Mouse (Mus musculus) embryonic fibroblast, embryonic 13.5 days (primary cell): ENCODE data around the gene Tdrkh.

Experiments
- CTCF ChIP-seq: IDR thresholded peaks from 2 replicates; pipeline ENCODE4 v1.5.1; 2011; ENCODE audit warnings: mild to moderate bottlenecking, control low read depth, low read length, moderate library complexity, borderline replicate concordance; ENCODE audit not compliant: insufficient read depth
- POLR2A ChIP-seq: IDR thresholded peaks from 2 replicates; pipeline ENCODE4 v1.6.1; 2011; ENCODE audit warnings: low read depth, mild to moderate bottlenecking, control low read depth, low read length, moderate library complexity

- TF ChIP-seq CTCF, result no peak
- TF ChIP-seq POLR2A, result no peak
Measured at GRCm38 (mm10) chr3:94468931-94469330, 55.9 kb downstream of the Tdrkh start.
